Mouse (Mus musculus): ENCODE results near the gene Knstrn. TPM values are rescaled to one million over a fixed set of nuclear protein-coding genes. Genes with fewer than 3 reads are reported as not detected.

Knstrn gene
- polyA plus RNA-seq, 1 experiment from 2014 or later, result 29.0 TPM

- WGBS, result 12% methylated on average over 10 of the region's 10 CpGs
- 0 out of 2 replicates have a peak, but pooled peaks cover 3% of the 10 kb centered on the region for H3K4me1 ChIP-seq (replicated peaks; ENCODE audit: control insufficient read depth, insufficient read depth)
- ATAC-seq (ENCODE audit: low FRiP score, low TSS enrichment) (no peak), DNase-seq (ENCODE audit: low spot score) (no peak)
- H3K9me3 ChIP-seq (ENCODE audit: control insufficient read depth, low read length), result no peaks in the 10 kb centered on the region
- H3K36me3 ChIP-seq (ENCODE audit: control insufficient read depth, insufficient read depth, low read length), result no peaks in the 10 kb centered on the region
- no peaks in the 10 kb centered on the region for H3K27me3 ChIP-seq (ENCODE audit: control insufficient read depth, insufficient read depth, low read length)
- peak overlapping the region; percentile 23; the same call in 1 of the 2 replicates for H3K4me3 ChIP-seq (ENCODE audit: low read depth, low read length)
- H3K27ac ChIP-seq (replicated peaks), result no peak overlapping the region
- H3K9ac ChIP-seq (ENCODE audit: low read length), result no peak overlapping the region
- H3K4me2 ChIP-seq (replicated peaks; ENCODE audit: low read depth), result peak overlapping the region; percentile 51
- TF ChIP-seq EP300 (optimal IDR thresholded peaks at IDR 0.05) (no peak), CTCF (IDR thresholded peaks at IDR 0.05; ENCODE audit: low read depth) (no peak)
Measured at GRCm38 (mm10) chr2:118779065-118779464, 34.7 kb upstream of the Knstrn start.

DNA sequence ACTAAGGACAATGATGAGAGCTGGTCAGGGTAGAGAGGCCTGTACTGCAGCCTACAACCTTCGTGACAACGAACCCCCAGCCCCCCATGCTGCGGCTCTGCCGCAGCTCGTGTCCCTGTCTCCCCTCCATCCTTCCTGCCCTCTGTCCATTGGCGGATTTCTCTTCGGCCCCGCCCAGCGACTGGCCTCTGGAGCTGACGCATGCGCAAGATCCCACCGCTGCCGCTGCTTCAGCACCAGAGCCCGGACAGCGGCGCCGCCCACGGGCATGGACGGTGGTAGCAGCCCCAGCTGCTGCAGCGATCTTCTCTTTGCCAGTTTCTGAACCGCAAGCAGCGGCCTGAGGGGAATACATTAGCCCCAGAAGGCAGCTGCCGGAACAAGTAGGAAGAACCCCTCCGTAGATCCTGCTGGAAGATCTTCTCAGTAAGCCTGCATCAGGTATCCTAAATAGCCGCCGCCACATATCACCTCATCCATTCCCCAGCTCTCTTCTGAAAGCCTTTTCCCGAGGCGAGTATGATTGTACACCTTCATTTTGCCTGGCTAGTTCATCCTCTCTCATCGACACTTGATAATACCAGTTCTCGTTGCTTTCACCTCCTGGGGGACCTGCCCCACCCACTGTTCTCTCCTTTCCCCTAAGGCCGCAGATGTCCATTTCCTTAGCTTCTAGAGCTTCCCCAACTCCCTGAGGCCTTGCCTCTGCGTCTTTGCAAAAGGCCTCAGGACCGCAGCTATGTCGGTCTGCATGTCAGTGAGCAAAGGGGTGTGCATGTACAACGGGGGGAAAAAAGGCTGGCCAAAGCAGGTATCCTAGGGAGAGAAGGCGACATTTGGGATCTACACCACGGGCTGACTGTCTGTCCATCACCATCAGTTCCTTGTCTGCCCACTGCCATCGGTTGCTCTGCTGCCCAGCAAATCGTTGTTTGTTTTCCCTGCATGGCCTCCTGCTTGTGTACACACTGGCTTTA lies 34.0 kb upstream of the Knstrn start, which contains the start of gene Disp2:
Gene Disp2 (plus strand): TSS at position 216 of the 977 bp plus-strand sequence.
- 11% methylated on average over 39 of the region's 39 CpGs for WGBS
- Histone ChIP-seq H3K36me3 (ENCODE audit: control insufficient read depth, insufficient read depth, low read length) (no peaks in the 10 kb centered on the region), H3K27me3 (ENCODE audit: control insufficient read depth, insufficient read depth, low read length) (no peaks in the 10 kb centered on the region), H3K9me3 (ENCODE audit: control insufficient read depth, low read length) (no peaks in the 10 kb centered on the region), H3K9ac (ENCODE audit: low read length) (no peak within 1 kb of the TSS), H3K4me2 (replicated peaks; ENCODE audit: low read depth) (peak within 1 kb of the TSS; percentile 51), H3K4me3 (ENCODE audit: low read depth, low read length) (peak within 1 kb of the TSS; percentile 23; the same call in 1 of the 2 replicates), H3K27ac (replicated peaks) (no peak within 1 kb of the TSS), H3K4me1 (replicated peaks; ENCODE audit: control insufficient read depth, insufficient read depth) (0 out of 2 replicates have a peak, but pooled peaks cover 3% of the 10 kb centered on the region)
- ATAC-seq (ENCODE audit: low FRiP score, low TSS enrichment) (peak; percentile 84), DNase-seq (ENCODE audit: low spot score) (peak; percentile 94)
- TF ChIP-seq CTCF (IDR thresholded peaks at IDR 0.05; ENCODE audit: low read depth), result peak; percentile 68
- no peak for TF ChIP-seq EP300 (optimal IDR thresholded peaks at IDR 0.05)

- H3K9ac ChIP-seq (ENCODE audit: low read length), result no peak overlapping the region
- H3K4me1 ChIP-seq (replicated peaks; ENCODE audit: control insufficient read depth, insufficient read depth), result 0 out of 2 replicates have a peak, but pooled peaks cover 3% of the 10 kb centered on the region
- no peaks in the 10 kb centered on the region for H3K9me3 ChIP-seq (ENCODE audit: control insufficient read depth, low read length)
- no peak for DNase-seq (ENCODE audit: low spot score)
- no peaks in the 10 kb centered on the region for H3K36me3 ChIP-seq (ENCODE audit: control insufficient read depth, insufficient read depth, low read length)
- H3K4me3 ChIP-seq (ENCODE audit: low read depth, low read length), result no peak overlapping the region
- TF ChIP-seq CTCF (IDR thresholded peaks at IDR 0.05; ENCODE audit: low read depth) (no peak), EP300 (optimal IDR thresholded peaks at IDR 0.05) (no peak)
- no peak for ATAC-seq (ENCODE audit: low FRiP score, low TSS enrichment)
- H3K4me2 ChIP-seq (replicated peaks; ENCODE audit: low read depth), result no peak overlapping the region
- H3K27ac ChIP-seq (replicated peaks), result no peak overlapping the region
- WGBS, result 48% methylated on average over 1 of the region's 1 CpGs
- no peaks in the 10 kb centered on the region for H3K27me3 ChIP-seq (ENCODE audit: control insufficient read depth, insufficient read depth, low read length)
Measured at GRCm38 (mm10) chr2:118781115-118781514, 32.7 kb upstream of the Knstrn start.

GRCm38 (mm10) chr2:118782303-118782702 lies 31.5 kb upstream of the Knstrn start:
- no peak overlapping the region for H3K27ac ChIP-seq (replicated peaks)
- H3K4me3 ChIP-seq (ENCODE audit: low read depth, low read length), result no peak overlapping the region
- 63% methylated on average over 4 of the region's 4 CpGs for WGBS
- no peak overlapping the region for H3K9ac ChIP-seq (ENCODE audit: low read length)
- no peak overlapping the region for H3K4me2 ChIP-seq (replicated peaks; ENCODE audit: low read depth)
- no peaks in the 10 kb centered on the region for H3K9me3 ChIP-seq (ENCODE audit: control insufficient read depth, low read length)
- H3K4me1 ChIP-seq (replicated peaks; ENCODE audit: control insufficient read depth, insufficient read depth), result 0 out of 2 replicates have a peak, but pooled peaks cover 3% of the 10 kb centered on the region
- ATAC-seq (ENCODE audit: low FRiP score, low TSS enrichment) (no peak), DNase-seq (ENCODE audit: low spot score) (no peak)
- no peaks in the 10 kb centered on the region for H3K36me3 ChIP-seq (ENCODE audit: control insufficient read depth, insufficient read depth, low read length)
- H3K27me3 ChIP-seq (ENCODE audit: control insufficient read depth, insufficient read depth, low read length), result no peaks in the 10 kb centered on the region
- TF ChIP-seq EP300 (optimal IDR thresholded peaks at IDR 0.05) (no peak), CTCF (IDR thresholded peaks at IDR 0.05; ENCODE audit: low read depth) (no peak)

GRCm38 (mm10) chr2:118783093-118783492 lies 30.7 kb upstream of the Knstrn start:
- H3K36me3 ChIP-seq (ENCODE audit: control insufficient read depth, insufficient read depth, low read length), result no peaks in the 10 kb centered on the region
- WGBS, result 48% methylated on average over 5 of the region's 5 CpGs
- no peaks in the 10 kb centered on the region for H3K27me3 ChIP-seq (ENCODE audit: control insufficient read depth, insufficient read depth, low read length)
- H3K4me1 ChIP-seq (replicated peaks; ENCODE audit: control insufficient read depth, insufficient read depth), result 0 out of 2 replicates have a peak, but pooled peaks cover 3% of the 10 kb centered on the region
- DNase-seq (ENCODE audit: low spot score) (no peak), ATAC-seq (ENCODE audit: low FRiP score, low TSS enrichment) (no peak)
- no peaks in the 10 kb centered on the region for H3K9me3 ChIP-seq (ENCODE audit: control insufficient read depth, low read length)
- no peak overlapping the region for H3K9ac ChIP-seq (ENCODE audit: low read length)
- H3K27ac ChIP-seq (replicated peaks), result no peak overlapping the region
- TF ChIP-seq EP300 (optimal IDR thresholded peaks at IDR 0.05) (no peak), CTCF (IDR thresholded peaks at IDR 0.05; ENCODE audit: low read depth) (no peak)
- H3K4me3 ChIP-seq (ENCODE audit: low read depth, low read length), result no peak overlapping the region
- H3K4me2 ChIP-seq (replicated peaks; ENCODE audit: low read depth), result no peak overlapping the region

Measured in stomach, postnatal 0 days (tissue).